In genomic region chr11:69016755-69017154, GRCm38 (mm10) we compare ENCODE assay signal across 10 mouse cellular contexts. TPM values are rescaled to one million over a fixed set of nuclear protein-coding genes. Genes with fewer than 3 reads are reported as not detected.
DNase-seq lines count a peak whose midpoint lies in the region; ATAC-seq and TF ChIP-seq lines count a peak whose summit lies in the region.
"Had no signal": no experiment of that assay in that cellular context is flagged by ENCODE, and none has a peak within 500 bp of the region (broad histone marks: within the 10 kb centered on the region; RNA-seq: fewer than 3 reads in every experiment).

No protein-coding gene starts in this region.

- intact Hi-C loops in heart, postnatal 10 days (cut with DNase I) = loop anchor here (1.0 kb wide), 1 partner anchor 20 kb away; no protein-coding TSS in a partner anchor

- WGBS in heart, embryonic 16.5 days = 58% methylated on average over 3 of the region's 3 CpGs
- WGBS in hindbrain, embryonic 10.5 days = 74% methylated on average over 3 of the region's 3 CpGs
- WGBS in macrophage (ENCODE audit: missing documents) = 72% methylated on average over 3 of the region's 3 CpGs

- peaks cover 23% of the 10 kb centered on the region for H3K79me2 ChIP-seq in macrophage (ENCODE audit: inconsistent target)

- no peaks in the 10 kb centered on the region for H3K9me3 ChIP-seq in heart, embryonic 16.5 days (replicated peaks; ENCODE audit: control insufficient read depth, low read length)
- no peaks in the 10 kb centered on the region for H3K9me3 ChIP-seq in G1E (replicated peaks)
- no peaks in the 10 kb centered on the region for H3K9me3 ChIP-seq in hindbrain, embryonic 10.5 days

- peak overlapping the region; percentile 79 for H3K9ac ChIP-seq in heart, embryonic 16.5 days (ENCODE audit: low read length)

- H3K36me3 ChIP-seq in heart, embryonic 16.5 days (ENCODE audit: control insufficient read depth, insufficient read depth) = peaks cover 2% of the 10 kb centered on the region; the same call in 1 of the 2 replicates
- peaks cover 22% of the 10 kb centered on the region for H3K36me3 ChIP-seq in G1E (replicated peaks)
- peaks cover 13% of the 10 kb centered on the region for H3K36me3 ChIP-seq in hindbrain, embryonic 10.5 days
- no peaks in the 10 kb centered on the region for H3K36me3 ChIP-seq in macrophage (ENCODE audit: inconsistent target)

- no peak overlapping the region for H3K27ac ChIP-seq in heart, embryonic 16.5 days (ENCODE audit: low read length)
- H3K27ac ChIP-seq in hindbrain, embryonic 10.5 days = peak overlapping the region; percentile 98
- peak overlapping the region; percentile 70 for H3K27ac ChIP-seq in macrophage

- peaks cover 13% of the 10 kb centered on the region for H3K4me1 ChIP-seq in heart, embryonic 16.5 days (ENCODE audit: control insufficient read depth, insufficient read depth, low read length)
- H3K4me1 ChIP-seq in G1E (ENCODE audit: insufficient read depth, low read depth, low read length) = peaks cover 39% of the 10 kb centered on the region
- peaks cover 21% of the 10 kb centered on the region for H3K4me1 ChIP-seq in hindbrain, embryonic 10.5 days (replicated peaks)

- no peak for DNase-seq in heart, postnatal 10 days
- no peak for DNase-seq in G1E (ENCODE audit: low spot score)
- peak; percentile 5 for DNase-seq in hindbrain, embryonic 10.5 days (ENCODE audit: low spot score)
- no peak for DNase-seq in thymus, postnatal 4 days
- no peak for DNase-seq in cerebellum, postnatal 14 days
- DNase-seq in urinary bladder, postnatal 14 days (ENCODE audit: low spot score) = no peak
- DNase-seq: lung, adult 2 months; thymus, postnatal 14 days had no signal

- H3K4me3 ChIP-seq in heart, embryonic 16.5 days (ENCODE audit: low read length) = peak overlapping the region; percentile 68
- H3K4me3 ChIP-seq in G1E (ENCODE audit: low read depth, low read length) (peak overlapping the region; percentile 71), macrophage (ENCODE audit: inconsistent target) (peak overlapping the region; percentile 84)
- peak overlapping the region; percentile 76 for H3K4me3 ChIP-seq in hindbrain, embryonic 10.5 days

- no peaks in the 10 kb centered on the region for H3K27me3 ChIP-seq in heart, embryonic 16.5 days (ENCODE audit: control insufficient read depth, insufficient read depth, low read length)
- no peaks in the 10 kb centered on the region for H3K27me3 ChIP-seq in G1E (ENCODE audit: insufficient read depth, low read length)
- no peaks in the 10 kb centered on the region for H3K27me3 ChIP-seq in hindbrain, embryonic 10.5 days (ENCODE audit: insufficient read depth, poor library complexity, severe bottlenecking)

- no peak for TF ChIP-seq CTCF in G1E (IDR thresholded peaks at IDR 0.05; ENCODE audit: low read depth, low read length)

- ATAC-seq in heart, embryonic 16.5 days (replicated peaks; ENCODE audit: extremely low read depth, insufficient read depth, low FRiP score) = no peak
- ATAC-seq in G1E (ENCODE audit: extremely low read depth, insufficient number of reproducible peaks, low FRiP score, poor library complexity, severe bottlenecking) = no peak

- peak overlapping the region; percentile 76 for H3K4me2 ChIP-seq in heart, embryonic 16.5 days (ENCODE audit: low read depth, low read length)

RNA-seq across cellular contexts. Expression of gene Ctc1, which starts 1.0 kb away (rescaled TPM):
- polyA plus RNA-seq in heart, embryonic 16.5 days (2015; fragmentation: Nextera tagmentation; extraction: Ambion mirVana) = 44.4 and 49.5 TPM in 2 replicates
- total RNA-seq in heart, postnatal 10 days (2021) = 10 to 100 TPM; 21.9 to 26.6 TPM
- 83.8 and 96.5 TPM in 2 replicates for total RNA-seq in G1E (2014; fragmentation: Nextera tagmentation)
- 15.2 and 19.9 TPM in 2 replicates for total RNA-seq in G1E (2017)
- polyA plus RNA-seq in G1E (2012) = 73.4 and 104 TPM in 2 replicates
- 89.8 and 90.9 TPM in 2 replicates for polyA plus RNA-seq in hindbrain, embryonic 10.5 days (2016; fragmentation: Nextera tagmentation; extraction: Ambion mirVana)
- 10 to 100 TPM in 17 of 26 experiments, 1 to 10 TPM in 9; 4.4 to 36.3 (median 13.8) TPM for total RNA-seq in macrophage (2018; cell fraction: chromatin; rRNA removed)
- 10 to 100 TPM in 18 of 26 experiments, 1 to 10 TPM in 8; 7.0 to 20.5 (median 12.6) TPM for total RNA-seq in macrophage (2018; cell fraction: cytosol; rRNA removed)
- 10 to 100 TPM in 15 of 26 experiments, 1 to 10 TPM in 11; 4.4 to 32.5 (median 12.4) TPM for total RNA-seq in macrophage (2018; cell fraction: nucleus; rRNA removed)
- 17.1 to 28.9 TPM (median 20.6 TPM) in 3 replicates for polyA plus RNA-seq in macrophage (2018)

RNA-seq across cellular contexts. Expression of gene Pfas, which starts 8.5 kb away (rescaled TPM):
- polyA plus RNA-seq in heart, embryonic 16.5 days (2015; fragmentation: Nextera tagmentation; extraction: Ambion mirVana) = 16.7 and 19.2 TPM in 2 replicates
- 1 to 10 TPM; 9.3 to 9.5 TPM for total RNA-seq in heart, postnatal 10 days (2021)
- total RNA-seq in G1E (2014; fragmentation: Nextera tagmentation) (83.4 and 107 TPM in 2 replicates), G1E (2017) (34.4 and 36.2 TPM in 2 replicates)
- polyA plus RNA-seq in G1E (2012) (41.3 and 62.8 TPM in 2 replicates), macrophage (2018) (2.4 to 12.1 TPM (median 5.6 TPM) in 3 replicates)
- polyA plus RNA-seq in hindbrain, embryonic 10.5 days (2016; fragmentation: Nextera tagmentation; extraction: Ambion mirVana) = 40.6 and 57.3 TPM in 2 replicates
- 10 to 100 TPM; 10.2 to 70.3 (median 32.6) TPM for total RNA-seq in macrophage (2018; cell fraction: chromatin; rRNA removed)
- total RNA-seq in macrophage (2018; cell fraction: cytosol; rRNA removed) = 10 to 100 TPM in 2 of 26 experiments, 1 to 10 TPM in 24; 4.9 to 12.5 (median 7.7) TPM
- total RNA-seq in macrophage (2018; cell fraction: nucleus; rRNA removed) = 10 to 100 TPM in 22 of 26 experiments, 1 to 10 TPM in 4; 6.4 to 54.1 (median 15.0) TPM

RNA-seq across cellular contexts. Expression of gene Aurkb, which starts 28.7 kb away (rescaled TPM):
- 85.7 and 95.3 TPM in 2 replicates for polyA plus RNA-seq in heart, embryonic 16.5 days (2015; fragmentation: Nextera tagmentation; extraction: Ambion mirVana)
- total RNA-seq in heart, postnatal 10 days (2021) = 10 to 100 TPM; 11.6 to 15.4 TPM
- total RNA-seq in G1E (2014; fragmentation: Nextera tagmentation) = 176 and 241 TPM in 2 replicates
- 117 and 133 TPM in 2 replicates for total RNA-seq in G1E (2017)
- 296 TPM in 2 replicates for polyA plus RNA-seq in G1E (2012)
- polyA plus RNA-seq in hindbrain, embryonic 10.5 days (2016; fragmentation: Nextera tagmentation; extraction: Ambion mirVana) = 184 and 228 TPM in 2 replicates
- total RNA-seq in macrophage (2018; cell fraction: chromatin; rRNA removed) = 10 to 100 TPM in 7 of 26 experiments, 1 to 10 TPM in 15, under 1 TPM in 2, not detected in 2; 0.53 to 31.9 (median 6.0) TPM
- 1 to 10 TPM; 1.8 to 7.3 (median 4.3) TPM for total RNA-seq in macrophage (2018; cell fraction: cytosol; rRNA removed)
- 10 to 100 TPM in 3 of 26 experiments, 1 to 10 TPM in 21, under 1 TPM in 1, not detected in 1; 0.69 to 20.2 (median 3.6) TPM for total RNA-seq in macrophage (2018; cell fraction: nucleus; rRNA removed)
- 4.2 to 8.5 TPM (median 7.3 TPM) in 3 replicates for polyA plus RNA-seq in macrophage (2018)

RNA-seq across cellular contexts. Expression of gene Rangrf, which starts 41.8 kb away (rescaled TPM):
- polyA plus RNA-seq in heart, embryonic 16.5 days (2015; fragmentation: Nextera tagmentation; extraction: Ambion mirVana) = 79.2 and 84.3 TPM in 2 replicates
- total RNA-seq in heart, postnatal 10 days (2021) = 10 to 100 TPM; 40.1 to 46.8 TPM
- total RNA-seq in G1E (2014; fragmentation: Nextera tagmentation) (16.1 and 21.8 TPM in 2 replicates), G1E (2017) (16.2 and 18.4 TPM in 2 replicates)
- polyA plus RNA-seq in G1E (2012) (7.8 and 8.1 TPM in 2 replicates), macrophage (2018) (2.4 to 11.2 TPM (median 3.4 TPM) in 3 replicates)
- polyA plus RNA-seq in hindbrain, embryonic 10.5 days (2016; fragmentation: Nextera tagmentation; extraction: Ambion mirVana) = 69.7 and 78.1 TPM in 2 replicates
- total RNA-seq in macrophage (2018; cell fraction: chromatin; rRNA removed) = 1 to 10 TPM in 1 of 26 experiments, not detected in 25; 3.0 TPM
- total RNA-seq in macrophage (2018; cell fraction: cytosol; rRNA removed) = 1 to 10 TPM; 1.1 to 3.7 (median 2.2) TPM
- 1 to 10 TPM in 4 of 26 experiments, under 1 TPM in 1, not detected in 21; 0.94 to 2.8 (median 2.1) TPM for total RNA-seq in macrophage (2018; cell fraction: nucleus; rRNA removed)

RNA-seq across cellular contexts. Expression of gene Borcs6, which starts 42.8 kb away (rescaled TPM):
- 11.2 and 12.0 TPM in 2 replicates for polyA plus RNA-seq in heart, embryonic 16.5 days (2015; fragmentation: Nextera tagmentation; extraction: Ambion mirVana)
- total RNA-seq in heart, postnatal 10 days (2021) = 10 to 100 TPM; 16.7 to 19.4 TPM
- total RNA-seq in G1E (2014; fragmentation: Nextera tagmentation) (5.3 and 6.4 TPM in 2 replicates), G1E (2017) (6.1 and 8.2 TPM in 2 replicates)
- polyA plus RNA-seq in G1E (2012) (25.9 and 37.4 TPM in 2 replicates), macrophage (2018) (11.7 to 37.1 TPM (median 15.6 TPM) in 3 replicates)
- 8.5 and 12.6 TPM in 2 replicates for polyA plus RNA-seq in hindbrain, embryonic 10.5 days (2016; fragmentation: Nextera tagmentation; extraction: Ambion mirVana)
- 10 to 100 TPM in 17 of 26 experiments, 1 to 10 TPM in 9; 3.6 to 22.4 (median 12.0) TPM for total RNA-seq in macrophage (2018; cell fraction: chromatin; rRNA removed)
- 10 to 100 TPM; 21.1 to 43.6 (median 31.0) TPM for total RNA-seq in macrophage (2018; cell fraction: cytosol; rRNA removed)
- total RNA-seq in macrophage (2018; cell fraction: nucleus; rRNA removed) = 10 to 100 TPM; 13.9 to 44.9 (median 28.3) TPM
